Mouse (Mus musculus) E14TG2a.4 (cell line): ENCODE measurements at regions not wholly inside any gene's neighbourhood (a gene's known extent, or its start where the extent isn't known, plus 50 kb on each side); places are given as distances from the start of the nearest gene placed in this dataset.

ENCODE experiments used
- CTCF ChIP-seq: conservative IDR thresholded peaks from 2 replicates; pipeline ENCODE4 v1.5.1; 2014; ENCODE audit warnings: low read length
- NANOG ChIP-seq: IDR thresholded peaks from 2 replicates; pipeline ENCODE4 v1.6.1; 2014; ENCODE audit warnings: borderline replicate concordance, low read length, mixed read lengths
- POU5F1 ChIP-seq: IDR thresholded peaks from 2 replicates; pipeline ENCODE4 v1.6.1; 2014; ENCODE audit warnings: low read length, borderline replicate concordance

DNA sequence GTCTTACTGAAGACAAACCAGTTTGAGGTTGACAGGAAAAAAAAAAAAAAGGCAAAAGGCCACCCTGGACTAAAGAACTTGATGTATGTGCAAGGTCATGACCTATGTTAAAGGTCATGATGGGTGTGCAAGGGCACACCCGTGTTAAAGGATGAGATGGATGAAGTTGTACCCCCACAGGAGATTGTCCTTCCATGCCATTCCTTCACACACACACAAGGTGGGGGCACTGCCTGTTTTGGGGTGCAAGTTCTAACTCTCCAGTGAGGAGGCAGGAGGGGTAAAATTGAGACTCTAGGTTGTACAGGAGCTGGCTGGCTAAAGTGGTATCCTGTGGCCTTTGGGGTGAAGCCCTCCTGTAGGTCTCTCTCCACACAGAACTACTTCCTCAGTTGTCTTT is 583.2 kb upstream of the Nrp1 start:
- TF ChIP-seq CTCF (no peak), POU5F1 (no peak), NANOG (no peak)
